Mouse (Mus musculus): ENCODE data around the gene Bcl11b. TPM values are rescaled to one million over a fixed set of nuclear protein-coding genes. Genes with fewer than 3 reads are reported as not detected.

Gene Bcl11b
- polyA plus RNA-seq, 1 experiment from 2014 or later: 5.2 TPM

DNA sequence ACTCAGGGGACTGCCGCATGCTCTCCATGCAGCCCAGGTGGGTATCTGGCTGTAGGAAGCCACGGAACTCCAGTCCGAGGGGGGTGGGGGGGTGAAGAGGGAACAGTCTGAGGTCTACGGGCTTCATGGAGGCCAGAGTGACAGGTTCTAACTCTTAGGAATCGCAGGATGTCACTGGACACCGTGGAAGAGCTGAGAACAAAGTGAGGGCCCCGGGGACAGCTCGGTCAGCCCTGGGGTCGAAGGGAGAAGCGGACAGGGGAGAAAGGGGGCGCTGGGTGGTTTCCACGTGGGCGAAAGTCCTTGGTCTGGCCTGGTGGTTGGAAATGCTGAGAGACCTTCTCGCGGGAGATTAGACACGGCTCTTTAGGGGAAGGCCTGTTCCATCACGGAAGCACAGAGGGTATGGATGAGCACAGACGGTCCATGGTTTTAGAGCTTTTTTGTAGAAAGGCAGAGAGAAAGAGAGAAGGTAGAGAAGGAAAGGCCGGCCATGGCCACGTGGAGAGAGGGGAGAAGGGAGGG, 133.8 kb downstream of the Bcl11b start:
- WGBS: 87% methylated on average over 20 of the region's 20 CpGs
- H3K36me3 ChIP-seq (ENCODE audit: control insufficient read depth, insufficient read depth): no peaks in the 10 kb centered on the region
- ATAC-seq: no peak
- no peak overlapping the region for H3K27ac ChIP-seq (ENCODE audit: low read depth, low read length)
- no peaks in the 10 kb centered on the region for H3K9me3 ChIP-seq (ENCODE audit: control insufficient read depth)
- TF ChIP-seq CTCF (IDR thresholded peaks at IDR 0.05; ENCODE audit: low read depth): no peak
- no peaks in the 10 kb centered on the region for H3K4me1 ChIP-seq (replicated peaks; ENCODE audit: control insufficient read depth, insufficient read depth, low read length)
- H3K9ac ChIP-seq (ENCODE audit: low read depth, low read length): no peak overlapping the region
- no peak overlapping the region for H3K4me2 ChIP-seq (replicated peaks; ENCODE audit: low read depth)
- H3K4me3 ChIP-seq (ENCODE audit: low read depth, low read length): no peak overlapping the region
- H3K27me3 ChIP-seq (replicated peaks; ENCODE audit: control insufficient read depth, insufficient read depth, low read length): no peaks in the 10 kb centered on the region

DNA sequence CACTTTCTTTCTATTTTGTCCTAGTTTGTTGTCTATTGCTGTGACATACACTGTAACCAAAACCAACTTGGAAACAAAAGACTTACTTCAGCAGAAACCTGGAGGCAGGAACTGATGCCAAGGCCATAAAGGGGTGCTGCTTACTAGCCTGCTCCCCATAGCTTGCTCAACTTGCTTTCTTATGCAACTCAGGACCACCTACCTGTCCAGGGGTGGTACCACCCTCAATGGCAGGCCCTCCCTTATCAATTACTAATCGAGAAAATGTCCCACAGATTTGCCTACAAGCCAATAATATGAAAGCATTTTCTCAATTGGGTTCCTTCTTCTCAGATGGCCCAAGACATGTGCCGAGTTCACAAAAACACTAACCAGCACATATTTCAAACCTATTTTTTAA, 135.1 kb downstream of the Bcl11b start:
- Histone ChIP-seq H3K27me3 (replicated peaks; ENCODE audit: control insufficient read depth, insufficient read depth, low read length) (no peaks in the 10 kb centered on the region), H3K27ac (ENCODE audit: low read depth, low read length) (no peak overlapping the region), H3K4me1 (replicated peaks; ENCODE audit: control insufficient read depth, insufficient read depth, low read length) (no peaks in the 10 kb centered on the region), H3K36me3 (ENCODE audit: control insufficient read depth, insufficient read depth) (no peaks in the 10 kb centered on the region), H3K4me3 (ENCODE audit: low read depth, low read length) (no peak overlapping the region), H3K9ac (ENCODE audit: low read depth, low read length) (no peak overlapping the region), H3K4me2 (replicated peaks; ENCODE audit: low read depth) (no peak overlapping the region), H3K9me3 (ENCODE audit: control insufficient read depth) (no peaks in the 10 kb centered on the region)
- ATAC-seq: no peak
- 84% methylated on average over 2 of the region's 2 CpGs for WGBS
- TF ChIP-seq CTCF (IDR thresholded peaks at IDR 0.05; ENCODE audit: low read depth): no peak

Other genes starting within 250 kb of the Bcl11b start
- gene Setd3, start 175.7 kb upstream of the Bcl11b start, polyA plus RNA-seq (2015; fragmentation: Nextera tagmentation; extraction: Ambion mirVana): 49.1 and 50.0 TPM in 2 replicates
- gene Ccnk, start 176.0 kb upstream of the Bcl11b start, polyA plus RNA-seq (2015; fragmentation: Nextera tagmentation; extraction: Ambion mirVana): 3.0 and 3.3 TPM in 2 replicates